Mouse (Mus musculus) cerebellum, postnatal 4 days (tissue): Measurements from ENCODE around the gene Rnf168.

Experiments used
- DNase-seq, 2 experiments: peaks; one replicate each; pipeline ENCODE4 v3.0.0; 2022; ENCODE audit warnings: low spot score in 2 of 2, mixed read lengths in 1 of 2

Rnf168 gene

DNA sequence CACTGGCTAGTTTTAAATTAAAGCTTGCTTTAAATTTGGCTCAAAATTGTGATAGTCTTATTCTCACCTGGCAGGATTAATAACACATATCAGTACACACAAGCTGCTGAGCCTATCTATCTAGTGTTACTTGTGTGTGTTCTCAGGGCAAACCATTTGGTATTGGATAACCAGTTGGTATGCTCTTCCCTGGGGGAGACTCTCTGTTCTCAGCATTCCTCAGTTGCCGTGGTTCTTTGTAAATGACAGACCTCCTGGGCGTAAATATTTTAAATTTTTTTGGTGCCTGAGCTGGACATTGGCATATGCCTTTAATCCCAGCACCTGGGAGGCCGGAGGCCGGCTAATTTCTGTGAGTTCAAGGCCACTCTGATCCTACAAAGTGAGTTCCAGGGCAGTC lies 35.6 kb downstream of the Rnf168 start:
- no peak for DNase-seq

DNA sequence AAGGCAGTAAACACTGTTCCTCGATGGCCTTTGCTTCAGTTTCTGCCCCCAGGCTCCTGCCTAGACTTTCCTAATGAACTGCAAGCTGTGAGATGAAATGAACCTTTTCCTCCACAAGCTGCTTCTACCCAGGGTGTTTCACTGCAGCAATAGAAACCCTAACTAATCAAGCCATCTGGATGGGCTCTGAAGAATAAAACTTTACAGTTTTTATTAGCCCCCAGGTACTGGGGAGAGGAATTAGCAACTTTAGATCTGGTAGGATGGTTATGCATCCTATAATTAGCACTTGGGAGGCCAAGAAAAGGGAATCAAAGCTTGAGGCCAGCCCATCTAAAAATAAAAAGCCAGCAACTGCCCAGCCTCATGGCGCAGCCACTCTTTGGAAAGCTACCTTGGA lies 39.3 kb downstream of the Rnf168 start:
- DNase-seq: no peak

DNA sequence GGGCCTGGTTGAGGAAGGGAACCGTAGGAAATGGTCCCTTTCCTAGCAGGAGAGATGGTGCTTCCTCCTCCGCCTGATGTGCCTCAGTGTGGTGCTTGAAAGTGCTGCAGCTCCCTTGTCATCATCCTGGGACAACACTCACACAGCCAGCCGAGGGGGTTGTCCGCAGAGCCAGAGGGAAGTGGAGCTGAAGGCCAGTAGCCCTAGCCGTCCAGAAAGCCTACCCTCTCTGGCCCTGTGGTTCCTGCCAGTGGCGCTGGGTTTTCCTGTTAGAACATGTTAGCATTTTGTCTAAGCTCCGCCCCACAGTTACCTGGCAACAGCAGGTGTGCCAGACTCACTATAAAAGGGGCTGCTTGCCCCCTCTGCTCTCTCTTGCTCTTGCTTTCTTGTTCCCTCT lies 46.7 kb downstream of the Rnf168 start:
- no peak for DNase-seq

DNA sequence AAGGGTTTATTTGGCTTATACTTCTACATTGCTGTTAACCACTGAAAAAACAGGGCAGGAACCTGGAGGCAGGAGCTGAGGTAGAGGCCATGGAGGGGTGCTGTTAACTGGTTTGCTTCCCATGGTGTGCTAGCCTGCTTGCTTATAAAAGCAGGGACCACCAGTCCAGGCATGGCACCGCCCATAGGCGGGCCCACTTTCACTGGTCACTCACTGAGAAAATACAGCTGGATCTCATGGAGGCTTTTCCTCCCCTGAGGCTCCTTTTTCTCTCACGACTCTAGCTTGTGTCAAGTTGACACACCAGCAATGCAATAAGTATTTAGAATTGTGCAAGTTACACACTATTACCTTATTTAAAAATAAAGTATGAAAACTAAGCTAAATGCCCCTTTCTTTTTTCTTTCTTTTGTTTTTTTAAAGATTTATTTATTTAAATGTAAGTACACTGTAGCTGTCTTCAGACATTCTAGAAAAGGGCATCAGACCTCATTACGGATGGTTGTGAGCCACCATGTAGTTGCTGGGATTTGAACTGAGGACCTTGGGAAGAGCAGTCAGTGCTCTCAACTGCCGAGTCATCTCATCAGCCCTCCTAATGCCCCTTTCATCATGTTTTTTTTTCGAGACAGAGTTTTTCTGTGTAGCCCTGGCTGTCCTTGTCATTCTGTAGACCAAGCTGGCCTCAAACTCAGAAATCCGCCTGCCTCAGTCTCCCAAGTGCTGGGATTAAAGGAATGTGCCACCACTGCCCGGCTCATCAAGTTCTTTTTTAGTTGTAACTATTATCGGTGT lies 53.8 kb downstream of the Rnf168 start:
- no peak for DNase-seq

DNA sequence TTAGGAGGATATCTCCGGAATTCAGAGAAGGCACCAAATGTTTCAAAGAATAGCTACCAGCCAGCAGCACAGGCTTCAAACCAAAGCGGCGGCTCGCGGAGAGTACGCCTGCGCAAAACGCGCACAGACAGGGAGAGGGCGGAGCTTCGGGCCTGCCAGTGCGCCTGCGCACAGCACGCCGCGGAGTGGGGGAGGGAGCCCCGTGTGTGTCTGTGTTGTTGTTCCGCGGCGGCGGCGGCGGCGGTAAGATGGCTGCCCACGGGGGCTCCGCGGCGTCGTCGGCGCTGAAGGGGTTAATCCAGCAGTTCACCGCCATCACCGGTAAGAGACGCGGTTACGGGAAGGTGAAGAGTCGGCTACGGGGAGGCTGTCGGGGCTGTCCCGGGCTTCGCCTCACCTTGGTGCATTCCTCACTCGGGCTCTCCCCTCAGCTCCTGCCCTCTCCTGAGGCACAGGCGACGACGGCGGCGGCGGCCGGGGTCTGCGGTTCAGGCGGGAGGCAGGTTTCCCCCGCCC lies 54.8 kb downstream of the Rnf168 start, which contains the start of gene Ubxn7:
Ubxn7 (plus strand) TSS at position 218 of the 516 bp plus-strand sequence.
- peak; percentile 94 to 98 for DNase-seq

DNA sequence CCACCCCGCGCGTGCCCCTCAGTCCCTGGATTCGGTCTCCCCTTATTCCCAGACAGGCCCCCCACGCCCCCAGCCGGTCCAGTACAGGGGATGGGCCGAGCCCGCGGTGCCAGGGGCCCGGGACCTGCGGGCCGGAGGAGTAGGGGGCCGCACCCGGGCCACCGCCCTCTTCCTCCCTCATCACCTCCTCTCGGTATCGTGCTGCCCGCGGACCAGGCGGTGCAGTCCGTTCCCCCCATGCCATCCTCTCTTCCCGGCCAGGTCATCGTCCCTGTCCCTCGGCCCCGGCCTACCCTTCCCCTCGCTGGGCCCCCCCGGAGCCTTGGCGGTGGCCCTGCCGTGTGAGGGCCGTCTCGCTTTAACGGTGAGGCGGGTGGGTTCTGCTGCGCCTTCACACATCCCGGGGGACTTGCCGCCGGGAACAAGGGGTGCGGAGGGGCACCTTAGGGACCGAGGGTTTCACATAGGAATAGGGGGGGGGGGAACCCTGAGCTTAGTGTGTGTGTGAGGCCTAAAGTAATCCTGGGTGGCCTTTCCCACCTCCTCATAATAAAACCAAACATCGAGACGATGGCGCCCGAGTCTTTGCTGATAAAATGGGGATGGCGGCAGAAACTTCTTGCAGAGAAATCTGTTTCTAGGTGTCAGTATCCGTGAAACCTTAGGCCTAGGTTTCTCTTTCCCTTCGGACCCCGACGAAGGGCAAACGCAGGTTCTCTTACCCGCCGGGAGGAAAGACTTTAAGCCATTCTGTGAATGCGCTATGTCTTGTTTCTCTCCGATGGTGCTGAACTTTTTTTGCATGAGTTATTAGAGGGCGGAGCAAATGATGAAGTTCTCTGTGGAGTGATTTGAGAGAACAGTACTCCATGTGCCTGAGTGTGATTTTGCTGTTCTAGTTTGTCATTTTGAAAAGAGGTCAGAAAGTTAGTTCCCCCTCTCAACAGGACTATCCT lies 55.6 kb downstream of the Rnf168 start:
- peak in 1 of 2 experiments; percentile 21 for DNase-seq

DNA sequence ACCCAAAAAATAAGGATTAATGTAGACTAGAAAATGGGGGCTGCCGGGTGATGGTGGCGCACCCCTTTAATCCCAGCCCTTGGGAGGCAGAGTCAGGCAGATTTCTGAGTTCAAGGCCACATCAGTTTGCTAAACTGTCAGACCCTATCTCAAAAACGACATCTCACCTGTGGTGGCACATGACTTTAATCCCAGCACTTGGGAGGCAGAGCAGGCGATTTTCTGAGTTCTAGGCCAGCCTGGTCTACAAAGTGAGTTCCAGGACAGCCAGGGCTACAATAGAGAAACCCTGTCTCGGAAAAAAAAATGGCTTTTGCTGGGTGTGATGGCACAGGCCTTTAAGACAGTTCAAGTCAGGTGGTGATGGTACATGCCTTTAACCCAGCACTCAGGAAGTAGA lies 57.9 kb downstream of the Rnf168 start:
- no peak for DNase-seq

DNA sequence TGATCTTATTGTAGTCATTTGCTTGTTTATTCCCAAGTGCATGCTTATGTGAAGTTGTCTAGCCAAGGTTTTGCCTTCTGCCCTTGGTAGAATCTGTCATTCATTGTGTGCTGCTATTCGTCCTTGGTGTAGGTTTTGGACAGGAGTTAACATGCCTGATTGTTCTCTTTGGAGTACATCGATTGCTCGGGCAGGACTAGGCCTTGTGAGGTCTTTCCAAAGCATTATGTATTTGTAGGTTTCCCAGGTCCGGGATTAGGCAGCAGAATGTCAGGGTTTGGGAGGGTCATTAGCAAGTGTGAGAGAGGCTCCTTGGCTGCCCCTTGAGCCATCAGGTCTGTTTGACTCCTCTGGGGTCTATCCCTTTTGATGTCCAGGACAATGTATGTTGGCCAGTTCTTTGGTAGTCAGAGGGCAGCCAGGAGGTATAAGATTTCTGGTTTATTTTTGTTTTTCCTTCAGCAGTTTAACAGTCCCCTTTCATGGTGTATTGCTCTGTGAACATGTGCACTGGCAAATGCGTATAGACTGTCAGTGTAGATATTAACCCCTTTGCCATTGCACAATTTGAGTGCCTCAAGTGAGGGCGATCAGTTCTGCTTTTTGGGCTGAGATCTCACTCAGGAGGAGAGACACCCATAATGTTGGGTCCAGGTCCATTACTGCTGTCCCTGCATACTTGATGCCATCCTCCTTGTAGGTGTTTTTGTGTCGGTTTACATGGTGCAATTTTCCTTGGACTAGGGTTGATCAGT lies 58.9 kb downstream of the Rnf168 start:
- no peak for DNase-seq

DNA sequence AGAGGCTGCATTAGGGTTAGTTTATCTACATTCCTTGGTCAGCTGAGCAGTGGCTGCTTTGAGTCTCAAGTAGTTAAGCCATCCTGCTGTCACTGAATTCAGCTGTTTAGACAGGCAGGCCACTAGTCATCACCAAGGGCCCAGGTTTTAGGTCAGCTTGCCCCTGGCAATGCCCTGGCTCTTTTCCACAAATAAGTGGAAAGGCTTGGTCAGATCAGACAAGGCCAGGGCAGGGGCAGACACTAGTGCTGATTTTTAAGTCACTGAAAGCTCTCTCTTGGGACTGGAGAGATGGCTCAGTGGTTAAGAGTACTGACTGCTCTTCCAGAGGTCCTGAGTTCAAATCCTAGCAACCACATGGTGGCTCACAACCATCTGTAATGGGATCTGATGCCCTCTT lies 59.7 kb downstream of the Rnf168 start:
- no peak for DNase-seq

DNA sequence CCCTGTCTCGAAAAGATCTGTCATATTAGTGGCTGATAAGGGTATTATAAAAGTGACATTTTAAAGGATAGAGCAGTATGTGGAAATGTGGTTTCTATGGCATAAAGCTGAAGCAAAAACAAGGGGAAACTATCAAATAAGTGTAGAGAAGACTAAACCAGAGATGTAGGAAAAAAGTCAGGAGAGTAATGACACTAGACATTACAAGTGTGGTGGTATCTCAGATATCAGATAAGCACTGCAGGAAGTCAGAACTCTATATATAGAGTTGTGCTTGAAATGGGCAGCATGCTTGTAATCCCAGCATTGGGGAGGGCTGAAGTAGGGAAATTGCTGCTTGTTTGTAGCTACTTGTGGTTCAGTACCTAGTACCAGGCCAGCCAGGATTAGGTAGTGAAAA lies 63.2 kb downstream of the Rnf168 start:
- DNase-seq: no peak

DNA sequence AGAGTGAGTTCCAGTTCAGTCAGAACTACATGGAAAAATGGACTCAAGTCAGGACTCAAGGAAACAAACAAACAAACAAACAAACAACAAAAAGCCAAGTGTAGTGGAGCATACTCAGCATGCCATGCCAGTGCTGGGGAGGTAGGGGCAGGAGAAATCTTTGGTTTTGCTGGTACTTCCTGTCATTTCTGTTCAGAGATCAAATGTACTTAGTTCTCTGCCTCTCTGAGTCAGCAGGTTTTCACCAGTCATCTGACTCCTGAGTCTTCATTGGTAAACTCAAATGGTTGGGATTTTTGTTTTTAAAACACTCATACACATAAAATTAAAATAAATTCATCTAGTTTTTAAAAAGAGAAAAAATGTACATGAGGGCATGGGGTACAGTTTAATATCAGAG lies 68.3 kb downstream of the Rnf168 start:
- no peak for DNase-seq

DNA sequence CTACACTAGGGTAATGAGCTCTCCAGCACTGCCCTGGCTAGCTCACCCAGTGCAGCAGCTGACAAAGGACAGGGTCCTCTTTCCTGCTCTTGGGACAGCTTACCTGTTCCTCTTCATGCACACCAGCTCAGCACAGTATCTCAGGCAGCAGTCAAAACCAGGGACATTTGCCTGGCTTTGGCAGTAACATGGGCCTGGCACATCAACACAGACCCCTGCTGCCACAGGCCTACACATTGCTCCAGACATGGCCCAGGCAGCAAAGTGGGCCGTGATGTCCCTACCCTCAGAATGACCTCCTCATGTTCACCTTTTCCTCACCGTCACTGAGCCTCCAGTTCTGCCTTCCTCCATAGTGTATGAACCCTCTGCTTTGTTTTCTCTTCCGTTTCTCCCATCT lies 73.5 kb downstream of the Rnf168 start:
- no peak for DNase-seq
